Mouse (Mus musculus) spleen, adult 2 months (tissue): ENCODE data around the gene Acad10. TPM values are rescaled to one million over a fixed set of nuclear protein-coding genes. Genes with fewer than 3 reads are reported as not detected.

Experiments
- DNase-seq, 2 experiments: peaks; one replicate each; pipeline versions ENCODE4 v3.0.0 to v3.0.0-alpha.2; 2012 to 2021; ENCODE audit warnings: low spot score in 2 of 2, low read depth in 1 of 2
- H3K27ac ChIP-seq: fragments of 200-500 bp; 2 replicates; pipeline ENCODE4 v1.5.1; 2012; ENCODE audit warnings: low read length, inconsistent platforms; ENCODE audit not compliant: insufficient read depth
- H3K27me3 ChIP-seq: fragments of 200-500 bp; 2 replicates; pipeline ENCODE4 v1.6.1; 2012; ENCODE audit warnings: mild to moderate bottlenecking, moderate library complexity, low read length, inconsistent platforms; ENCODE audit not compliant: control insufficient read depth, insufficient read depth
- H3K36me3 ChIP-seq: fragments of 200-500 bp; 2 replicates; pipeline ENCODE4 v1.6.1; 2012; ENCODE audit warnings: mild to moderate bottlenecking, low read length, inconsistent platforms; ENCODE audit not compliant: control insufficient read depth, insufficient read depth
- H3K4me1 ChIP-seq: fragments of 200-500 bp; 2 replicates; pipeline ENCODE4 v1.6.1; 2011; ENCODE audit warnings: inconsistent platforms; ENCODE audit not compliant: control insufficient read depth, insufficient read depth, insufficient read length
- H3K4me3 ChIP-seq: fragments of 200-500 bp; 2 replicates; pipeline ENCODE4 v1.5.1; 2011; ENCODE audit warnings: mild to moderate bottlenecking, inconsistent platforms; ENCODE audit not compliant: insufficient read depth, insufficient read length; ENCODE audit errors: extremely low read depth
- CTCF ChIP-seq: fragments of 200-500 bp; IDR thresholded peaks from 2 replicates; pipeline ENCODE4 v1.5.1; 2011; ENCODE audit warnings: mild to moderate bottlenecking, inconsistent platforms; ENCODE audit not compliant: insufficient read depth, insufficient read length, insufficient replicate concordance; ENCODE audit errors: extremely low read depth
- POLR2A ChIP-seq: fragments of 200-500 bp; IDR thresholded peaks from 2 replicates; pipeline ENCODE4 v1.6.1; 2011; ENCODE audit warnings: low read depth, low read length, inconsistent platforms
- WGBS: fragments of 180-500 bp; shearing (Covaris S2); methylation state at CpG from one replicate; pipeline ENCODE4 v1.1.7; 2018; 5-methylcytosine and 5-hydroxymethylcytosine counted together
- polyA plus RNA-seq: library from polyadenylated mRNA; depleted of rRNA; stranded (reverse); fragments of >200 nt; gene quantifications from 2 replicates; pipeline ENCODE4 v1.2.3, GENCODE M21; 2012; rRNA removed

The Acad10 gene
- polyA plus RNA-seq, 1 experiment: 3.9 TPM

- Histone ChIP-seq H3K27ac (peak overlapping the region; percentile 40), H3K27me3 (no peaks in the 10 kb centered on the region), H3K4me3 (no peak overlapping the region), H3K36me3 (peaks cover under 1% of the 10 kb centered on the region; the same call in 1 of the 2 replicates), H3K4me1 (peaks cover 19% of the 10 kb centered on the region; the same call in 1 of the 2 replicates)
- DNase-seq: no peak
- 75% methylated on average over 10 of the region's 10 CpGs for WGBS
- TF ChIP-seq POLR2A: no peak
- TF ChIP-seq CTCF: no peak
Observed at GRCm38 (mm10) chr5:121585005-121585404, 75.3 kb downstream of the Acad10 start.

GRCm38 (mm10) chr5:121583765-121584501 lies 76.4 kb downstream of the Acad10 start:
- Histone ChIP-seq H3K4me1 (peaks cover 19% of the 10 kb centered on the region; the same call in 1 of the 2 replicates), H3K27me3 (no peaks in the 10 kb centered on the region), H3K27ac (peak overlapping the region; percentile 69), H3K4me3 (no peak overlapping the region), H3K36me3 (peaks cover 9% of the 10 kb centered on the region)
- 36% methylated on average over 12 of the region's 12 CpGs for WGBS
- TF ChIP-seq POLR2A (no peak), CTCF (peak; percentile 71; the same call in 1 of the 2 replicates)
- DNase-seq: peak; percentile 27 to 67

- DNase-seq: no peak
- Histone ChIP-seq H3K4me3 (no peak overlapping the region), H3K4me1 (peaks cover 12% of the 10 kb centered on the region; the same call in 1 of the 2 replicates), H3K27ac (no peak overlapping the region), H3K36me3 (peaks cover 12% of the 10 kb centered on the region), H3K27me3 (no peaks in the 10 kb centered on the region)
- 91% methylated on average over 8 of the region's 8 CpGs for WGBS
- TF ChIP-seq POLR2A (no peak), CTCF (no peak)
Observed at GRCm38 (mm10) chr5:121581945-121582344, 78.4 kb downstream of the Acad10 start.

GRCm38 (mm10) chr5:121576927-121577488 lies 83.3 kb downstream of the Acad10 start:
- DNase-seq: no peak
- Histone ChIP-seq H3K27me3 (no peaks in the 10 kb centered on the region), H3K4me1 (no peaks in the 10 kb centered on the region), H3K36me3 (peaks cover 45% of the 10 kb centered on the region), H3K27ac (no peak overlapping the region), H3K4me3 (no peak overlapping the region)
- TF ChIP-seq POLR2A (no peak), CTCF (no peak)
- 95% methylated on average over 11 of the region's 11 CpGs for WGBS

GRCm38 (mm10) chr5:121575867-121576266 lies 84.4 kb downstream of the Acad10 start:
- no peak overlapping the region for H3K4me3 ChIP-seq
- no peak overlapping the region for H3K27ac ChIP-seq
- no peaks in the 10 kb centered on the region for H3K27me3 ChIP-seq
- WGBS: 96% methylated on average over 11 of the region's 11 CpGs
- no peak for DNase-seq
- H3K4me1 ChIP-seq: no peaks in the 10 kb centered on the region
- H3K36me3 ChIP-seq: peaks cover 55% of the 10 kb centered on the region
- no peak for TF ChIP-seq POLR2A
- no peak for TF ChIP-seq CTCF

GRCm38 (mm10) chr5:121574145-121574544 lies 86.2 kb downstream of the Acad10 start:
- Histone ChIP-seq H3K27me3 (no peaks in the 10 kb centered on the region), H3K36me3 (peaks cover 57% of the 10 kb centered on the region), H3K4me3 (no peak overlapping the region), H3K27ac (no peak overlapping the region), H3K4me1 (no peaks in the 10 kb centered on the region)
- DNase-seq: peak in 1 of 2 experiments; percentile 35
- 65% methylated on average over 13 of the region's 13 CpGs for WGBS
- TF ChIP-seq CTCF: no peak
- TF ChIP-seq POLR2A: no peak

Other genes with a start within 250 kb of the Acad10 start
- gene Tmem116, start 208.6 kb downstream of the Acad10 start, polyA plus RNA-seq: 1.3 and 2.3 TPM in 2 replicates
- gene Erp29, start 208.0 kb downstream of the Acad10 start, polyA plus RNA-seq: 47.5 and 52.0 TPM in 2 replicates
- 0.02 TPM in 1 of 2 replicates, not detected in the other for gene Adam1b, start 157.1 kb downstream of the Acad10 start, polyA plus RNA-seq
- gene Adam1a, start 115.0 kb downstream of the Acad10 start, polyA plus RNA-seq: 2.1 and 2.8 TPM in 2 replicates
- gene Gm42878, start 115.0 kb downstream of the Acad10 start, polyA plus RNA-seq: 0.19 TPM in 1 of 2 replicates, not detected in the other
- gene Mapkapk5, start 114.6 kb downstream of the Acad10 start, polyA plus RNA-seq: 17.9 and 18.9 TPM in 2 replicates
- gene Aldh2, start 66.7 kb downstream of the Acad10 start, polyA plus RNA-seq: 384 and 386 TPM in 2 replicates
- 3.9 and 5.5 TPM in 2 replicates for gene Acad12, start 41.6 kb downstream of the Acad10 start, polyA plus RNA-seq
- gene Brap, start within 50 bp of the Acad10 start, polyA plus RNA-seq: 17.9 and 22.5 TPM in 2 replicates
- gene Atxn2, start 50.8 kb upstream of the Acad10 start, polyA plus RNA-seq: 70.0 and 71.9 TPM in 2 replicates
- 118 and 259 TPM in 2 replicates for gene Sh2b3, start 177.1 kb upstream of the Acad10 start, polyA plus RNA-seq
- 5.1 and 5.9 TPM in 2 replicates for gene Pheta1, start 188.5 kb upstream of the Acad10 start, polyA plus RNA-seq